Mouse (Mus musculus): ENCODE measurements around the gene Mtap.

Mtap gene

DNA sequence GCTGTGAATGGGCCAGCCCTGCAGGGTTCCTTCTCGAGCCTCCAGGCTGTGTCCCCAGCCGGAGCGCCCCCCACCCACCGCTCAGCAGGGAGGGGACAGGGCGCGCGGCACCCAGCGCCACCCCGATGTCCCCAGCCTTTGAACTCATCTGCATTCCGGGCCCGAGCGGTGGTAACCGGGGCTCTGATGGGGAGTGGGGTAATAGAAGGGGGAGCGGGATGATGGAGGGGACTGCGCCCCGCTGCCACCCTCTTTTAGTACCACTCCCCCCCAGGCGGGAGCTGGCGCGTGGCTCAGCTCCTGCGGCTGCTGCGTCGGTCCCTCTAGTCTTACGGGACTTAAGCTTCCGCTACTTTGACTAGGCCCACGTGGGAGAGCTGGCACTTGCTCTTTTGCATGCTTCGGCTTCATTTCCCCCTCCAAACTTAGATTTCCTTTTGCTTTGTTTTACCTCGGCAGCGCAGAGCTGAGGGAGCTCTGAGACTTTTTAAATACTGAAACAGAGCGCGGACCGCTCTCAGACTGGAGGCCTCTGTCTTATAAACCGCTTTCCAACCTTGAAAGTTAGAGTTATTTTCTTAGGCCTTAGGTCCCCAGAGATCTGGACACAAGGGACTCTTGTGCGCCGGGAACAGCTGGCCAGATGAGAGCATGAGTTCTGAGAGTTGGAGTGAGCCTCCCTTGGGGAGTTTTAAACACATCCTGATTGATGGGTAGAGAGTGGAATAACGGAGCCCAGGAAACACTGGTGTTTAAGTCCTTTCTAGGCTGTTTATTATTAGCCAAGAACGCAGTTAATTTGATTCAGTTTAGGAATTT, 829 bp downstream of the Mtap start:
- peak; percentile 92 for DNase-seq (ENCODE audit: low read depth, low spot score)

DNA sequence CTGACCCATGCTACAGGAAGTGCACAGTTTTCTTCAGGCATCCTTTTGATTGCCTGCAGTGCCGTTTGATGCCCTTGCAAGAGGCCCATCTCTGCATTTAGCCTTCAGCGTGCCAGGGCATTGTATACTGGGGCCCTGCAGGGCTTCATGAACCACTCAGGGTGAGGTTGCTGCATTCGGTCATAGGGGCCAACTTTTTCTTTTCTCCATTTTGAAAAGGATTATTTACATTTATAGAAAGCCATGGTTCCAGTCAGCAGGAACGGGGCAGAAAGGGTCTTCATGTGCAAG, 1.4 kb downstream of the Mtap start:
- no peak for DNase-seq (ENCODE audit: low read depth, low spot score)

DNA sequence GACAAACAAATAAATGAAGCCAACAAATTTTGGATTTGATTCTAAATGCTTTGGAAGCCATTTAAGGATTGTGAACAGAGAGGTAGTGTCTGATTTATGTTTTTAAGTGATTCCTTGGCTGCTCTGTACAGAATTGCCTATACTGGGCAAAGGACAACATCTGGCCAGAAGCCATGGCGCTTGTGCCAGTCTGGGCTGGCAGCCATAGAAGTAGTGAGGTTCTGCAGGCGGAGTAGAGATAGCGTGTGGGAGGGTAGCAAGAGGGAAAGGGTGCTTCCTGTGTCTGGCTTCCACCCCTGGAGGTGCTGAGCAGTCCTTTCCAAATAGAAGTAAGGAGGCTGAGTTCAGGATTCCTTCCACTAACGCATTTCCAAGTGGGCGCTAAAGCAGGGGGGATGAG, 3.9 kb downstream of the Mtap start:
- DNase-seq (ENCODE audit: low read depth, low spot score), result no peak

DNA sequence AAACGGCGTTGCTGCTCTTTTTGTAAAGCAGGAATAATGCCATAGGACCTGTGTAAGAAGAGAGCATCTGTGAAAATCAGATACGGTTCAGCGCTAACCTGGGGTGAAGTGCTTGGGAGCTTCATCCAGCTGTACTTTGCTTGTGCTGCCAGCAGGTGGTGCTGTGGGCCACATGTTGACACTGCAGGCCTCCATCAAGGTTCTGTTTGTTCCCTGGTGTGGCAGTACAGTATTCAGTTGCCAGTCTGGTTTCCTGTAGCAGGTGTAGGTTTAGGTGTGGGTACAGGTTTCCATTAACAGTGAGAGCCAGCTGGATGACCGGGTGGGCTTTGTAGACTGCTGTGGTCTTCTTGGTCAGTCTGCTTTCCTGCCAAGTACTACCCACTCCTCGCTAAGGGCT, 8.5 kb downstream of the Mtap start:
- DNase-seq (ENCODE audit: low read depth, low spot score), result peak; percentile 78

DNA sequence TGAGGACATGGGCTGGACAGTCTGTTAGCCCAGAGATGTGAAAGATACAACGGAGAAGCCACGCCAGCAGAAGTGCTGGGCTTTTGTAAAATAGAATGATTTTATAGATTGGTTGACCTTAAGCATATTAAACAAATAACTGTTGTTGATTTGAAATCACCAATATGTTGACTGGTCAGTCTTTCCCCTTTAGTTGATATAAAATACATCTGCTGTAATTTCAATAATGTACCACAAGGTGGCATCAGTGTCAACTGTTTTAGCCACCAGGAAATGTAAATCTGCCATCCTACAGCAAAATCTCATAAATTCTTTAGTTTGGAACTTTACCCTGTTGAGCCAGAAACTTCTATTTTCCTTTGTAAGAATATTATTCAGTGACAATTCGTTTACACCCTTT, 9.4 kb downstream of the Mtap start:
- peak; percentile 73 for DNase-seq (ENCODE audit: low read depth, low spot score)

DNA sequence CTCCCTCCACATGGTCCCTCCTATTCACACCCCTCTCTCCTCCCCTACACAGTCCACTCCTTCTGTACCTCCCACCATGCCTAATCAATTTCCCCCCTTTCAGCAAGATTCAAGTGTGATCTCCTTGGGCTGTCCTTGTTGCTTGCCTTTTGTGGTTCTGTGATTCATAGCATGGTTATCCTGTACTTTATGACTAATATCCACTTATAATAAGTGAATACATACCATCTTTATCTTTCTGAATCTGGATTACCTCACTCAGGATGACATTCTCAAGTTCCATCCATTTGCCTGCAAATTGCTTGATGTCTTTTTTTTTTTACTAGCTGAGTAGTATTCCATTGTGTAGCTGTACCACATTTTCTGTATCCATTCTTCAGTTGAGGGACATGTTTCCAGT, 12.3 kb downstream of the Mtap start:
- no peak for DNase-seq (ENCODE audit: low read depth, low spot score)

DNA sequence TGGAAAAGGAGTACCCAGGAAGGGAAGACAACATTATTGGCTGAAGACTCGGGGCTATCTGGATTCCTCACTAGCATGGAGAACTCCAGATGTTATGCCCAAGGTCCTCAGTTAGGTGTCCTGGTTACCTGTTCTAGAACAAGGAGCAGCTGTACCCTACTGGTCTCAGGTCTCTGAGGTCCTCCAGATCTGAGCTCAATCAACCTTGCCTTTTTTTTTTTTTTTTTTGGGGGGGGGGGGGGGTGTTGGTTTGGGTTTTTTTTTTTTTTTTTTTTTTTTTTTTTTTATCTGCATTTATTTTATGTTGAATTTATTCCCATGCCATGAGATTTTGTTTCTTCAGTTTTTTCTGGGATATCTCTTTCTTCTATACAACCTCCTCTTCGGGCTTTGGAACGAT, 24.5 kb downstream of the Mtap start:
- DNase-seq (ENCODE audit: low read depth, low spot score), result no peak

DNA sequence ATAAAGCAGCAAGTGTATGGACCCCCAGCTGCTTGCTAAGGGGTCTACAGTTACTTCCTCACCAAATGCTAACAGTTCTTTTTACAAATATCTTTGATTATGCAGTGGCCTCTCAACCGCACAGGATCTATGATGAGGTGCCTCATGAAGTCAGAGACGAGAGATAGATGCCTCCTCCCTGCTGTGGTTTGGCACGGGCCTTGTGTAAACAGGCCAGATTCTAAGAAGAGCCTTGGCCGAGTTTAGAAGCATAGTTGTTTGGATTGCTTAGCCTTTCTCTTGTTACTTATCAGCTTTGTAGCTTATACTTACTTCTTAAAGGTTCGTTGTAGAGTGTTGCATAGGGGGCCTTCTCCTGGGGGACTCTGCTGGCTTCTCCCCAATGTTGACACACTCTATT, 25.6 kb downstream of the Mtap start:
- DNase-seq (ENCODE audit: low read depth, low spot score), result no peak

DNA sequence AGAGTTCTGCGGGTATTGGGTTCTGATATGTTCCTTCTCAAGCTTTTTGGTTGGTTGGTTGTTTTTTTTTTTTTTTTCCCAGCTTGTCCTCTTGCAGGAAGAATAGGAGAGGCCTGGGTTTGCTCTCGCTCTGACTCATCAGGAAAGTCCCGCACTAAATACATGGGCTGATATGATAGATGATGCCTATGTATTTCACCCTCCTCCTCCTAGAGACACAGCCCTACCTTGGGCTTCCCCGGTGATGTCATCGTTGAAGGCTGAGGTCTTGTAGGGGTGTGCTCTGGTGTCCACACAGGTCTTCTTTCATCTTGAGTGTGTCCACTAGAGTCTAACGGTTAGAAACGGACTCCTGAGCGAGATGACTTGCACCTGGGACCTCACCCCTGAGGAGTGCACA, 26.7 kb downstream of the Mtap start:
- no peak for DNase-seq (ENCODE audit: low read depth, low spot score)

DNA sequence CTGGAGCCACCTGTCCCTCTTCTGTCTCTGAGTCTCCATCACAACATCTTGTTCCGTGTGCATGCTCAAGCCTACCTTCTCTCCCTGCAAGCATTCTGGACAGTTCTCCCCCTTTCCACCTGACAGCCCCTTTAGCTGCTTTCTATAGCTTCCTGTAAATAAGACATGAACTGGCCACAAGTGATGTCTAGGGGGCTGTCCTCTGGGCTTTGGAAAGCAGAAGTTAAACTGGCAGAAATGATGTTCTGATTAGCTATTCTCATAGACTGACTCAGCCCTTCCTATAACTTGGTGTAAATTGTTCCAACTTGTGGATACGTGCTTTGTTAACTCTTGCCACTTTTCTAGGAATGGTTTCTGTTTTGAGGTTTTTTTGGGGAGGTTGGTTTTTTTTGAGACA, 27.8 kb downstream of the Mtap start:
- DNase-seq (ENCODE audit: low read depth, low spot score), result peak; percentile 69

DNA sequence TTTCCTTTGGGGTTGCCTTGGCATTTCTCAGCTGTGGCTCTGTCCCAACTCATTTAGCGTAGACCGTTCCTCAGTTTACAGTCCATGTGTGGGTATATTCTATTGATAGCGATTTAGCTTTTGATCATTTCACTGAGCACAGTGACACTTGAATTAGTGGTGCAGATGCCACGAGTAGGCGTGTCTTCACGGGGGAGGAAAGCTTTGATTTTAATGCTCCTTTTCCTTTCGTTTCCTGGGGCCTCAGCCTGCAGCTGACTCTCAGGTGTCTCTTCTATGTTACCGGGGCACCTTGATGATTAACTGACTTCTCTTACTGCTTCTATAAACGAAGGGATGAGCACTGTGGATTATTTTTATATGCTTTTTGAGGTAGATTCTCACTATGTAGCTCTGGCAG, 32.0 kb downstream of the Mtap start:
- no peak for DNase-seq (ENCODE audit: low read depth, low spot score)

DNA sequence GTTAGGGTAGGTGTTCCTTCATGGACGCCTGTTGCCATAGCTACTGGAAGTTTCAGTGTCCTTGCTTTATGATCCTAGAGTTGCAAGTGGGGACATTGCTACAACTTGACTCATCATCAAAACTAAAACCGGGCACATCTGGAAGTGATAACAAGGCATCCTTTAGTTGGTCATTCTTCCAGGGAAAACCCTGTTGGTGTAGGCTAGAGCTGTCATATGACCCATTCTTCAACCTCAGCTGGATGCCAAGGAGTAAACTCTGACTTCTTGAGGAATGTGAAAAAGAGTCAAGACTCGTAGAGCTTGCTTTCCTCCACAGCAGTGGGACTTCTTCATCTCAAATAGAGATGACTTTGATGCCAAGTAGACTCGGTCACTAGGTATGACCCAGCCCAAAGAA, 32.8 kb downstream of the Mtap start:
- no peak for DNase-seq (ENCODE audit: low read depth, low spot score)

DNA sequence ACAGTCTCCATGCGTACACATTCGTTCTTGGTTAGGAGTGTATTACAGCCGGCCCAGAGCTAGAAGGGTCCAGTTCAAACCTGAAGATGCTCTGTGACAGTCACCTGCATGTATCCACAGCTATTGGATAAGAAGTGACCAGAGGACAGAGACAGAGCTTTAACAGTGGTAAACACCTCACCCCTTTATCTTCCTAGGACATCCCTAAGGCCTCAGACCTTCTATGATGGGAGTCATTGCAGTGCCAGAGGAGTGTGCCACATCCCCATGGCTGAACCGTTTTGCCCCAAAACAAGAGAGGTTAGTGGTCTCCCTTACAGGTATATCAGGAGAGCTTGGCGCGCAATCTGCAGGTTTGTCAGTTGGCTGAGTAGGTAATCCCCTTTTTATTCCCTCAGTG, 34.0 kb downstream of the Mtap start:
- DNase-seq (ENCODE audit: low read depth, low spot score), result no peak

DNA sequence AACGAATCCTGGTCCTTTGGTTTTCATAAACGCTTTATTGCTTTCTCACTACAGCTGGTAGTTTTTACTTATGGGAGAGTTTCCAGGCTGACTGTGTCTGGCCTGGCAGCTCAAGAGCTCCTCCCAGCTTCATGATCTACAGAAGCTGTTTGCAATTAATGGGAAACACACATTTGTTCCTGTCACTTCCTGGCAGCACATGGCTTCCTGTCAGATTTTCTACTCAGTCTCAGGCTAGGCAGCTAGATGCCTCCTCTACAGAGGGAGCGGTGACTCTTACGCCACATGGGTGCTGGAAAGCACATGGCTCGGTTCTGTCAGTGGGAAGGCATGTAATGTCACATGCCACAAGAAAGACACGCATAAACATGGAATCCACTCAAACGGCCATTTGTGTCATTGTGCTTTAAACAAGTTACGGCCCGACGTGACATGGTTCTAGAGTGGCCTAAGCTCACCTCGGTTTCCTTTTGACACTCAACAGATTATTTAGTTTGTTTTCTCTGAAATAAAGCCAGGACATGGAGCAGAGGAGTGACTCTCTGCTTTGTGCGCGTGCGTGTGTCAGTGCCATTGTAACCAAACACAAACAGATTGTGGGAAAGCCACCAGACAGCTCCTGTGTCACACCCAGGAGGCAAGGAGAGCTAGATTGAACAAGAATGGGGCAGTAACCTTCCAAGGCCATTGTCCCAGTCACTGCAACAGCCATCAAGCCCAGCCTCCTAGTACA, 36.1 kb downstream of the Mtap start:
- no peak for DNase-seq (ENCODE audit: low read depth, low spot score)

DNA sequence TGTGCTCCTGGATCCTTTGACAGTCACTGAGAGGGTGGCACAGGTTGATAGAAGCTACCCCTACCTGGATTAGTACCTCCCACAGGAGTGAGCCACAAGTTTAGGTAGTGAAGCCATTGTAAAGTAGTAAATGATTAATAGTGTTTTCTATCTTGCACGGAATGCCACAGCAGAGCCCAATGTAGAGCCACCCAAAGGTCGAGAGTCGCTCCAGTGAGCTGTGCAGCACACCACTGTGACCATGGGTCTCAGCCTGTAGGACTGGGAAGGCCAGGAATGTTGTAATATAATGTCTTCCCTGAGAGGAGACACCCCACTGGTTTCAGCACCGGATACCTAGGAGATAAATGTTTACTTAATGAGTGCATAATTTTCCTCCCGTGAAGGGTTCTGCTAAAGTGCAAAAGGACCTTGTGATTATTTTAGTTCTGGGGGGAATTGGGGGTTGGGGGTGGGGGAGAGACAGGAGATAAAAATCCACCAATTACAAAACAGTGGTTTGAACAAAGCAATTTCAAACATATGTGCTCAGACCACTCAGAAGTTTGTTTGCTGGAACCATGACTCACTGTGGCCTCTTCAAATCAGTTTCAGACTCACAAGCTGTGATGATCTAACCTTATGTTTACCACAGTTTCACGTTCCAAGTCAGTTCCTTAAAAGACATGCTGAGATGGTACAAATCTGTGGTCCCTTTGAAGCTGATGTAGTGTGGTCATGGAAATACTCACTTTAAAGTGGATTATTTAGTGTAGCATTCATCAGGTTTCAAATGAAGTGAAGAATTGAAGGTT, 40.8 kb downstream of the Mtap start:
- no peak for DNase-seq (ENCODE audit: low read depth, low spot score)

DNA sequence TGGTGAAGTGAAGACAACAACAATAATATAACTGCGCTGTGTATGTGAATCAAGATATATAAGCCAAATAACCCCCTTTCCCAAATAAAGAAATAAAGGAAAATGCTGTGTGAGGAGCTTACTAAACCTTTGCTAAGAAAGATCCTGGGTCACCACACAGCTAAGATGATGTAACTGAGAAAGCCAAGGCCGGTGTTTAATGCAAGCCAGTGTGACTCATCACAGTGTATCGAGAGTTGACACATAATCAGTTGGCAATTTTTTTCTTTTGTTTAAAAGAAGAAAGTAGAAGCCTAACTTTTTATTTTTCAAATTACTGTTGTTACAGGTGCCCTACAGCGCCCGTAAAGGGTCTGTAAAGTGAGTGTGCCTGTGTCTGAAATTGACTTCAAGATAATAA, 43.2 kb downstream of the Mtap start:
- DNase-seq (ENCODE audit: low read depth, low spot score), result no peak

DNA sequence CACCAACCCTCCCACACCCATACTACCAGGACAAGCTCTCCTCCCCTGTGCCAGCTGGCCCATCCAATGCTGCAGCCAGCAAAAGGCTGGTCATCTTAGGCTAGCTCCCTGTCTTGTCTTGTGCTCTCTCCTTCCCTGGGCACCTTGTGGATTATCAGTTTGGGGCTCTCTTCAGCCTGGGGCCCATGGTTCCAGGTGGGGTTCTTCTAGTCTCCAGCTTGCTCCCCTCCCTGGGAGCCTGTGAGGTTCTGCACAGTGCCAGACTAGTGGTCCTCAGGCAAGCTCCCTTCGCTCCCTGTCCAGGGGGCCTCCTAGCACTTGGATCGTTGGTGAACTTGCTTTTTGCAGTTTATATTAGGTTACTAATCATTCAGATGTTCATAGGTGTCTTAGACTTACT, 44.7 kb downstream of the Mtap start:
- no peak for DNase-seq (ENCODE audit: low read depth, low spot score)

DNA sequence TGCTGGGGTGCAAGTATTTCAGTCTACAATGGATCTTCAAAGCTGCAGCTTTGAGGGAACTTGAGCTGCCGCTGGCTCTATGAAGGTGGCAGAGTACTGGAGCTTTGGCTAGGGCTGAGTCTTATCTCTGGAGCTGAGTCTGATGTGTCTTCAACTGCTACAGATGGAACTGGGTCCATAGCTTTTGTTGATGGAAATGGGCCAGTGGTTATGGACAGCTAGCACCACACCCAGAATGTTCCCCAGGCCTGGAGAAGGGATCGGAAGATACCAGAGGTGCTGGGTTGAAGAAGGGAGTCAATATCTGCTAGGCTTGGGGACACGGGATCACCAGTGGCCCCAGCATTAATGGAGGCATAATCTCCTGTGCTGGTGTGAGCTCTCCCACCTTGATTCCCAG, 45.6 kb downstream of the Mtap start:
- DNase-seq (ENCODE audit: low read depth, low spot score), result no peak

DNA sequence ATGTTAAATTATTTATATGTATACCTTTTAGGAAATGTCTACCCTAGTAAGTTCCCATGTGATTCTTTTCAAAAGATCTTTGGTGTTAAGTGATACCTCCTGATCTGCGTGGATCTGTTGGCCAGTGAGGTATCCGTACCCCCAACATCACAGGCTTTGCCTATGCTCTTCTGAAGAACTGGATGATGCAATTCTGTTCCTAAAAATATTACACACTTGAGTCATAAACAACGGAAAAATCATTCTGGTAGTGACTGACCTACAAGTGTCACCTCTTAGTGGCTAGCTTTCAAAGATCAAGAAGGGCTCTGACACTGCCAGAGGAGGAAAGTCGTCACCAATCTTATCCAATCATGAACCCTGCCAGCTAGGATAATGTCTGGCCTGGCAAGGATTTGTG, 58.6 kb downstream of the Mtap start:
- DNase-seq (ENCODE audit: low read depth, low spot score), result no peak

DNA sequence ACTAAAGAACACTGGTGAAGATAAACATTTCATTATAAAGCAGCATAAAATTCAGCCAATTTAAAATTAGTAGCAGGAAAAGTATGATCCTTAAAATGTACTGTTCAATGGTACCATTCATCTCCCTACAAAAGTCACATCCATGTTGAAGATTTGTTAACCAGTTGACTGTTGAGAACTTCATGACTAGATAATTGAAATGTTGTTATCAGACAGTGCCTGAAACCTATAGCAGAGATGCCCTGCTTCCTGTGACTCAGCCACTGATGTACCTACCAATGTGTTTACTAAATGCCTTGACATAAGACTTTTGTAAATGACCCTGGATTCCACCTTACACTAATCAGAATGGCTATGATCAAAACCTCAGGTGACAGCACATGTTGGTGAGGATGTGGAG, 60.2 kb downstream of the Mtap start:
- no peak for DNase-seq (ENCODE audit: low read depth, low spot score)

DNA sequence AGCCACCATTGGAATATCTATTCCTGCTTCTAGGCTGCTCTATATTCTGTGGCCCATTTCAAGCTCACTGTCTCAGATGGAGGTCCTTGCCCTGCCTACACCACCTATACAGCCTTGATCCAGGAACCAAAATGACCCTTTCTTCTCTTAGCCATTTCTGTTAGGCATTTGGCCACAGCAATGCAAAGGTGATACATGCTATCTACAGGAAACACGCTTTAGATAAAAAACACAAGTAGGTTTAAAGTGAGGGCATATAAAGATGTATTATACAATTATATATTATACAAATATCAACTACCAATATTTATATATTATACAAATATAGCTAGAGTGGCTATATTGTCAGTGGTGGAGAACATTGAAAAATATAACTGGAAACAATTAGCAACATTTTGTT, 63.9 kb downstream of the Mtap start:
- no peak for DNase-seq (ENCODE audit: low read depth, low spot score)

DNA sequence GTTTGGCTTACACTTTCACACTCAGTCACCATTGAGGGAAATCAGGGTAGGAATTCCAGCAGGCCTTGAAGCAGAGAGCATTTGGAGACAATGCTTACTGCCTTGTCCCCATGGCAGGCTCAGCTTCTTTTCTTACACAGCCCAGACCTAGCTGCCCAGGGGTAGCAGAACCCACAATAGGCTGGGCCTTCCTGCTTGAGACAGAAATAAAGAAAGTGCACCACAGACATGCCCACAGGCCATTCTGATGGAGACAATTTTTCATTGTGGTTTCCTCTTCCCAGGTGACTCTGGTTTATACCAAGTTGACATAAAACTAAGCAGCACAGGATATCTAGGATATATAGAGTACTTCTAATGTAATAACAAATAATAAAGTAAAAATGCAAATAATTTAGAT, 72.4 kb downstream of the Mtap start:
- DNase-seq (ENCODE audit: low read depth, low spot score), result no peak

DNA sequence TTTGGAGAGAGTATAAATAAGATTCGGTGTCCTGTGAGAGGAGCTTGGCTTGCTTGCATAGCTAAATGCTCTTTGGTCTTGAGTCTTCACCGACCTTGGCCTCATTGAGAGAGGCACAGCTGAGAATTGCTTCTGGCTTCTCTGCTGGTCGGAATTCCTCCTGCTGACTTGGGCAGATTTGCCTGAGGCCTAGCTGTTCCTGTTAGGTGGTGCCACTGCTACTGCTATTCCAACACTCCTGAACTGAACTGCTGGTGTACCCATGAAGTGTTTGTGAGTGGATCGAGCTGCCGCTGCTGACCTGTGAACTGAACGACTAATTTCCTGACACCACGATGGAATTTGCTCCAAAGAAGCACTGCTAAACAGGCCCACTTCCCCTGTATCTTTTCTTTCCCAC, 73.4 kb downstream of the Mtap start:
- no peak for DNase-seq (ENCODE audit: low read depth, low spot score)

All from A20 (cell line).